Mouse (Mus musculus): ENCODE results near the gene Zc3h8. TPM values are rescaled to one million over a fixed set of nuclear protein-coding genes. Genes with fewer than 3 reads are reported as not detected.

The Zc3h8 gene
- polyA plus RNA-seq (2015; fragmentation: Nextera tagmentation; extraction: Ambion mirVana): 7.2 and 8.3 TPM in 2 replicates

DNA sequence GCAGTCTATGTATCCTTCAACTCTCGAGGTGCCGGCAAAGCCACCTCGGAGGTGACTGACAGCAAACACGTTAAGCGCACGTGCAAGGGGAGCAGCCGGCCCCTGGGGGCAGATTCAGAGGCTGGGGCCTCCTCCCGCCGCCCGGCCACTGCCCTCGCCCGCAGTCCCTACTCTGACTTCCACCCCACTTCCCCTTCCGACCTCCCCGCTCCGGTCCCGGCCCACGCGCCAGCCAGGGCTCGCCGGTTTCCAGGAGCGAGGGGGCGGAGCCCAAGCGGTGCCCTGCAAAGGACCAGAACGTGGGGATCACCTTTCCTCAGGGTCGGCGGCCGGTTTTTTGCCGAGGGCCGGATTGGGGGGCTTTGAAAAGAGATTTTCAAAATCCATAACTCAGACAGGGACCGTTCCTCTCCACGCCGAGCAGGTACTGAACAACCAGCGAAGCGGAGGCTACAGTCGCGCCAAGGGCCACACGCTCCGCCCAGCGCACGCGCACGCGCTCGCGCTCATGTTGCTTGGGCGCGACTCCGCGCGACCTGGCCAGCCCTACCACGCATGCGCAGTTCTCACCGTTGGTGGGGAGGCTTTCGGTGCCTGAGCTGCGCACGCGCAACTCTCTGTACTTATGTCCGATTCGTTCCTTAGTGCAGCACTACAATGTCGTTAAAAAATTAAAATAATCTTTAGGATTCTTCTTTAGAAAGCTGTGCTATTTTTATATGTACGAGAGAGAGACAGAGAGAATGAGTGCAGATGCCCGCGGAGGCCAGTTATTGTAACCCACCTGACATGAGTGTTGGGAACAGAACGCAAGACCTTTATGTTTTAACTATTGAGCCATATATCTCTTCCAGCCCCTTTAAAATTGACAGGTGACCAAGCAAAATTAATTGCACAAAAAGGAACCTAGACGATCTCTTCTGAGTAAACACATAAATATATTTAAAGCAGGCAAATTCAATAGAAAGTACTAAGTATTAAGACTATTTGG lies at the start of gene Zc3h8:
Gene Zc3h8, minus strand, starts transcription at position 540 of the 991 bp plus-strand sequence.
- peak within 1 kb of the TSS; percentile 95 for H3K27ac ChIP-seq
- WGBS: 1% methylated on average over 65 of the region's 65 CpGs
- H3K9me3 ChIP-seq (replicated peaks): no peaks in the 10 kb centered on the region
- H3K4me2 ChIP-seq: peak within 1 kb of the TSS; percentile 87
- peaks cover 7% of the 10 kb centered on the region for H3K4me1 ChIP-seq
- H3K36me3 ChIP-seq: peaks cover 7% of the 10 kb centered on the region; the same call in 1 of the 2 replicates
- ATAC-seq (replicated peaks; ENCODE audit: low FRiP score): peak; percentile 95
- peak within 1 kb of the TSS; percentile 78 for H3K9ac ChIP-seq
- no peaks in the 10 kb centered on the region for H3K27me3 ChIP-seq
- H3K4me3 ChIP-seq (replicated peaks): peak within 1 kb of the TSS; percentile 82

DNA sequence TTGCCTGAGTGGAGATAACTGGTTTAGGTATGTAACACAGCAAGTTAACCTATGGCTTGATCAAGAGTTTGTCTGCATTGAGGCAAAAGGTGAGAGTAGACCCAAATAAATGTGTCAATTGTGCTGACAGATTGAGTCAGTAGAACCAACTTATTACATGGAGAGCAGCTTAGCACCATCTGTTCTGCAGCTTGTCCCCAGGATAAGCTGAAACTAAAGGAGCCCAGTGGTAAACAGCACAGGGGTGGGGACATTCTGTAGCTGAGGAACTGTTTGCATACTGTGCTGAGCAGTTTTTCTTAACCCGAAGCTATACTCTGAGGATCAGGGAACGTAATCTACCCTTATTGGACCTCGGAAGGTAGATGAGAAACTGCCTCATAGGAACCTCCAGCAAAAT lies 40.9 kb upstream of the Zc3h8 start:
- no peak for ATAC-seq (replicated peaks; ENCODE audit: low FRiP score)
- H3K4me2 ChIP-seq: no peak overlapping the region
- 86% methylated on average over 3 of the region's 3 CpGs for WGBS
- H3K4me1 ChIP-seq: no peaks in the 10 kb centered on the region
- no peak overlapping the region for H3K27ac ChIP-seq
- no peaks in the 10 kb centered on the region for H3K9me3 ChIP-seq (replicated peaks)
- no peaks in the 10 kb centered on the region for H3K36me3 ChIP-seq
- no peaks in the 10 kb centered on the region for H3K27me3 ChIP-seq
- H3K4me3 ChIP-seq (replicated peaks): no peak overlapping the region
- H3K9ac ChIP-seq: no peak overlapping the region

DNA sequence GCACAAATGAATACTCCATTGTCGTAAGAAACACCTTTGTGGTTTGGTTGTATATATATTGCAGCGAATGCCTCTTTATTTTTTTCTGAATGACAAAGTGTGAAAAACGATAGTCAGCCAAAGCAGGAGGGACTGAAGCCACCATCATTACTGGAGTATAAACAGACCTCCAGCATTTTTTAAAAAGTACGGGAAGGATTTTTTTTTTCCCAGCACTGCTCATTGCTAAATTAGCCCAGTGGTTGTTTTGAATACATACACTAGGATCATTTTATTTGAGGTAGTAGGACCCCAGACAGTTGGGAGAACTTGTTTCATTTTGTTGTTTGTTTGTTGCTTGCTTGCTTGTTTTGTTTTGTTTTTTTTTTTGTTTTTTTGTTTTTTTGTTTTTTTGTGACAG lies 31.7 kb upstream of the Zc3h8 start:
- H3K4me2 ChIP-seq: no peak overlapping the region
- H3K9ac ChIP-seq: no peak overlapping the region
- no peak for ATAC-seq (replicated peaks; ENCODE audit: low FRiP score)
- no peak overlapping the region for H3K27ac ChIP-seq
- H3K4me3 ChIP-seq (replicated peaks): no peak overlapping the region
- H3K27me3 ChIP-seq: no peaks in the 10 kb centered on the region
- H3K36me3 ChIP-seq: no peaks in the 10 kb centered on the region
- no peaks in the 10 kb centered on the region for H3K9me3 ChIP-seq (replicated peaks)
- no peaks in the 10 kb centered on the region for H3K4me1 ChIP-seq
- 77% methylated on average over 4 of the region's 4 CpGs for WGBS

DNA sequence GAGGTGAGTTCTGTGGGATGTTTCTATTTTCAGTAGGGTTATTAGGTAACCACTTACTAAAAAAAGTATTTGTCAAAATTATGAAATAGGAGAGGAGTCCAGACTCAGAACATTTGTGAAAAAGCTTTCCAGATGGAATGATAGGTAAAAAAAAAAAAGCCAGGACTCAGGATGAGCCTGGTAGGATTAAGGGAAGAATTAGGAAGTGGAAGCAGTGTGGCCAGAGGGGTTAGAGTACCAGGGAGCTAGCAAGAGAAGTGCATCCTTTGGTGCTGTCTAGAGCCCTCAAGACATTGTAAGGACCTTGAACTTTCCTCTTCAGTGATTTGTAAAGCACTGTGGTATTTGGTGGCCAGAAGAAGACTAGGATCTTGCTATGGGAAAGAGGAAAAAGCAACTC lies 28.4 kb upstream of the Zc3h8 start:
- Histone ChIP-seq H3K4me3 (replicated peaks) (no peak overlapping the region), H3K36me3 (no peaks in the 10 kb centered on the region), H3K4me2 (no peak overlapping the region), H3K27me3 (no peaks in the 10 kb centered on the region), H3K9me3 (replicated peaks) (no peaks in the 10 kb centered on the region), H3K27ac (no peak overlapping the region), H3K4me1 (no peaks in the 10 kb centered on the region), H3K9ac (no peak overlapping the region)
- no peak for ATAC-seq (replicated peaks; ENCODE audit: low FRiP score)

DNA sequence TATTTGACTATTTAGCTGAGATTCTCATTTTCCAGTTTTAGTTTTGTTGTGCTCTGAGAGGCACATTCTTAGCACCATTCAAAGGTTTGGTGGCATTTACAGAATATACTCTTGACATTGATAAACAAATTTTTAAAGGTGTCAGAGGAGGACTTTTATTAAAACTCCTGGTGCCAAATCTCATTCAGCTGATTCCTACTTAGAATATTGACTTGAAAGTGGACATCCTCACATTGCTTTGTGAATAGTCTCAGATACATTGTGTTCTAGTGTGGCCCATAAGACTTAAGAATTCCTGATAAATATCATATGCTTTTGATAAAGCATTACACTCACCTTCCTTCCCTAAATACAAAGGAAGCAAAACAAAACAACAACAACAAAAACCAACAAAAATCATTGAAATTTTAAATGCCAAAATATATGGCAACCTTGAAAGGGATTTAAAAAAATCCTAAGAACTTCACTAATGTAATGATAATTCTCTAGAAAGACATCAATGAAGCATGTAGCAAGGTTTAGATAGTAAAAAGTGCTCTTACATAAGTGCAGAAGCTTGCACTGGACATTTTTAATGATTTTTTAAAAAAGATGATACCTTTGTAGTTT lies 24.7 kb upstream of the Zc3h8 start:
- Histone ChIP-seq H3K36me3 (no peaks in the 10 kb centered on the region), H3K4me1 (peaks cover 8% of the 10 kb centered on the region), H3K27me3 (no peaks in the 10 kb centered on the region), H3K4me2 (peak overlapping the region; percentile 64), H3K4me3 (replicated peaks) (peak overlapping the region; percentile 92), H3K9me3 (replicated peaks) (no peaks in the 10 kb centered on the region), H3K27ac (peak overlapping the region; percentile 100), H3K9ac (peak overlapping the region; percentile 98)
- ATAC-seq (replicated peaks; ENCODE audit: low FRiP score): no peak

DNA sequence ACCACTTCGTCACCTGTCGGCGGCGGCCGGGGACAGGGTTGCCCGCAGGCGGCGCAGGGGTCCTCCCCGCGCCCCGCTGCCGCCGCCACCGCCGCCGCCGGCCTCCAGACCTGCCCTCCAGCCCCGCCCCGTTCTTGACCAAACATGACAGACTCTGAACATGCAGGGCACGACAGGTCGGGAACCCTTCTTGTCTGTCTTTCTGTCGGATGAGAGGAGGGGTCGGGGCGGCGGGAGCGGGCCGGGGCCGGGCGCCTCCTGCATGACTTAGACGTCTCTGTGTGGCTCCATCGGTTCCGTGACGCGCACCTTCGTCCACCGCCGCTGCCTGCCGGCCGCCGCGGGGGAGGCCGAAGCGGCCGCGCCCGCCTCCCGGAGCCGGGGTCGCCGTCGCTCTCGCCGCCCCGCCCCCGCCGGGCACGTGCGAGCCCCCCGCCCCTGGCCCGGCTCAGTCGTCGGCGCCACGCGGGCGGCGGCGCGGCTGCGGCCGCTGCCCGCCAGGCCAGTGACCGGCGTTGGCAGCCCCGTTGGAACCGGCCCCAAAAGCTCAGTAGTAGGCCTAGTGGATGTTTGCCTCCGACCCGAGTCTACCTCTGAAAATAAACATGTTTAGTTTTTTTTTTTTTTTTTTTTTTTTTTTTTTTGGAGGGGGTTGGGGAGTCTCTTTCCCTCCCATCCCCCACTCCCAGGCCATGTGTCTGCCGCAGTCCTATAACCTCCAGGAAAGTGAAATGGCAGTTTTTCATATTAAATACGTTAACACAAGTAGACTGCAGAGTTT lies 24.0 kb upstream of the Zc3h8 start, which contains the start of gene Gm10762:
Gene Gm10762, minus strand, starts transcription at position 65 of the 781 bp plus-strand sequence.
- H3K9me3 ChIP-seq (replicated peaks): no peaks in the 10 kb centered on the region
- peak within 1 kb of the TSS; percentile 98 for H3K9ac ChIP-seq
- H3K4me3 ChIP-seq (replicated peaks): peak within 1 kb of the TSS; percentile 92
- under 1% methylated on average over 80 of the region's 80 CpGs for WGBS
- peaks cover 8% of the 10 kb centered on the region for H3K4me1 ChIP-seq
- no peaks in the 10 kb centered on the region for H3K36me3 ChIP-seq
- no peaks in the 10 kb centered on the region for H3K27me3 ChIP-seq
- peak within 1 kb of the TSS; percentile 100 for H3K27ac ChIP-seq
- H3K4me2 ChIP-seq: peak within 1 kb of the TSS; percentile 64
- peak; percentile 90 for ATAC-seq (replicated peaks; ENCODE audit: low FRiP score)

DNA sequence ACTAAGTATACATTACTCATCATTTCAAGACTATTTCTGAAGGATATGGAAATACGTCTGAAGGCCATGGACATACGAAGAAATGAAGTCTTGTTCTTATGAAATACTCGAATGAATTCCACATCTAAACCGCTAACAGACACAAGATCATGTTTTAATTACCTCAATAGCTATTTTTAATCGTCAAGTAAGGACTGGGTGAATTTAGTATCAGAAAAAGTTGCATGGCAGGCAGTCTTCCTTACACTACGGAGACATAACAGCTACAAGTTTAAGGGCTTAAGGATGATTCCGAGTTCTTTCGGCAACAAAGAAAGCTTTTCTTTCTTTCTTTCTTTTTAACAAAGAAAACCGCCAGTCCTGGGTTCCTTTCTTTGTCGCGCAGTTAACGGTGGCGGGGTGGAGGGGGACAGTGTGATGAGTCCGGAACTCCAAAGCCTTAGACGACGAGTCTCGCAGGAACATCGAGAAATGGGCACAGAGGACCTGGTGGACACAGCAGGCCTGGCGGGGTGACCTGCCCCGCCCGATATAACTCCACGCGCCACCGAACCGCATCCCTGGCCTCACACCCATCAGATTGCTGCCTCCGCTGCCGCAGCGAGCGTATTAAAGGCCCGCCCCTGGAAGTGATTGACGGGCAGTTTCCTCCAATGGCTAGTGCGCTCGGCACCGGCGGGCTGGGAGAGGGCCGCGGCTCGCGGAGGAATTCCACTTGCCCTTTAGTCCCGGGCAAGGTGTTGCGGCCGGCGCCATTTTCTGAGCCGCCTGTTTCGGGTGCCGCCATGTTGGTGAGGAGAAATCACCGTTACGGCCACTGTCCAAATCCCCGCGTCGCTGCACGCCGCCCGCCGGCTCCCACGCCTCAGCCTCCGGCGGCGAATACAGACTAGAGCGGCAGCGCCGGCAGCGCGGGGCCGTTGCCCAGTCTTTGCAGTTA lies 23.0 kb upstream of the Zc3h8 start, which contains the start of gene Zc3h6:
Gene Zc3h6, plus strand, starts transcription at position 762 of the 940 bp plus-strand sequence.
- Histone ChIP-seq H3K27ac (peak within 1 kb of the TSS; percentile 100), H3K27me3 (no peaks in the 10 kb centered on the region), H3K36me3 (no peaks in the 10 kb centered on the region), H3K9ac (peak within 1 kb of the TSS; percentile 98), H3K9me3 (replicated peaks) (no peaks in the 10 kb centered on the region), H3K4me1 (peaks cover 8% of the 10 kb centered on the region), H3K4me2 (peak within 1 kb of the TSS; percentile 64), H3K4me3 (replicated peaks) (peak within 1 kb of the TSS; percentile 92)
- ATAC-seq (replicated peaks; ENCODE audit: low FRiP score): peak; percentile 98
- WGBS: 1% methylated on average over 65 of the region's 65 CpGs

DNA sequence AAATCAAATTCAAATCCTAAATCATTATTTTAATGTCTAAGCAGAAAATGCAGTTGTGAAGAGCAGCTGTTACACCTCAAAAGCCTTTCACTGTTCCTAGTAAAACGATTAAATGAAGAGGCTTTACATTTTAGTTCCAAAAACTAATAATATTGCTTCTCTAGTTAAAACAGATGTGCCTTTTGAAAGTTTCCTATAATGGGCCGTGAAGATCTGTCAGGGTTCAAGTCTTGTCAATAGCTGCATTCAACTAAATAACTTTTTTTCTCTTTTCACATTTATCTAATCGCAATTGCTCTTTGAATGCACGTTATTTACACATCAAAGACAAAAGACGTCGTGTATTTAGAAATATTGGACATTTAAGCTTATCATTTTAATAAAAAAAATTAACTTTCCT lies 22.4 kb upstream of the Zc3h8 start:
- H3K4me2 ChIP-seq: peak overlapping the region; percentile 64
- ATAC-seq (replicated peaks; ENCODE audit: low FRiP score): no peak
- H3K4me1 ChIP-seq: peaks cover 8% of the 10 kb centered on the region
- 0 out of 2 replicates have a peak overlapping the region, but pooled peaks have one; percentile 67 for H3K27ac ChIP-seq
- H3K9me3 ChIP-seq (replicated peaks): no peaks in the 10 kb centered on the region
- no peak overlapping the region for H3K9ac ChIP-seq
- H3K4me3 ChIP-seq (replicated peaks): peak overlapping the region; percentile 92; the same call in 1 of the 2 replicates
- H3K36me3 ChIP-seq: no peaks in the 10 kb centered on the region
- 21% methylated on average over 6 of the region's 6 CpGs for WGBS
- H3K27me3 ChIP-seq: no peaks in the 10 kb centered on the region

DNA sequence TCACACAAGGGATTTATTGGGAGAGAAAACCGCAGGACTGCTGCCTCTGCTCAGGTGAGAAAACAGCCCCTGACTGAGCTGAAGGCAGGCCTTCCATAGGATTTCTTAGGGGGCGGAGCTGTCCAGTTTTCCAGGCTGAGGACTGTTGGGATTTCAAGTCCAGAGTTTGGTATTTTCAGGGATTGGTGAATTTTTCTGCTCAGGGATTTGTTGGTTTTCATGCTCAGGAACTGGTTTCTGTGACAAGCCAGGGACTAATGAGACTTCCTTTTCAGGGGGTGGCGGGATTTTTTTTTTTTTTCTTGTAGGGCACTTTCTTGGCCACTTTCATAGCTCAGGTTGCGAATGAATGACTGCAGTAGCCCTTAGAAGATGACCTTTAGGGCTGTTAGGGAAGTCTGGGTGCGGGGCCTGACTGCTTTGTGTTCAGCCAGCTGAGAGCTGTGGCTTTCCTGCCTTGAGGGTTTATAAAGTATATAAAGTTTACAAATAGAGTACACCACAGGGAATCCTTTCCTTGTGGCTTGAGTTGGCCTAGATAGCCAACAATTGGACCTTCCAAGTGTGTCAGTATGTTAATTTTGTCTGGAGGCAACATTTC lies 21.7 kb upstream of the Zc3h8 start:
- ATAC-seq (replicated peaks; ENCODE audit: low FRiP score): no peak
- Histone ChIP-seq H3K4me3 (replicated peaks) (no peak overlapping the region), H3K4me2 (peak overlapping the region; percentile 37), H3K27ac (peak overlapping the region; percentile 76), H3K9me3 (replicated peaks) (no peaks in the 10 kb centered on the region), H3K36me3 (no peaks in the 10 kb centered on the region), H3K27me3 (no peaks in the 10 kb centered on the region), H3K4me1 (peaks cover 8% of the 10 kb centered on the region), H3K9ac (no peak overlapping the region)
- WGBS: 20% methylated on average over 5 of the region's 5 CpGs

DNA sequence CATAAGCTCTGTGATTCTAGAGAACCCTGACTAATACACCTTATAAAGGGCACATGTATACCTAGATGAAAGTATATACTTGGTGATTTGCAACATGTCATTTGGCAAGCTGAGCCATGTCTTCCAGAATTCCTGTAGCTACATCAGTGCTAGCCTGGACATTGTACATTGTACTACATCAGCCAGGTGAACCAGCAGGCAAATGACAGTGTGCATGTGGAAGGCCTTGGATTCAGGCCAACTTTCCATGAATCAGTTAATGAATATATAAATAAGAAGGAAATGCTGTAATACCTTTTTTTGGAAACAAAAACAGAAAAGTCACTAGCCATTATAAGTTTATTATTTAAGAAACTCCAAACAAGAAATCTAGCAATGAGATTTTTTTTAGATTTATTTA lies 10.3 kb upstream of the Zc3h8 start:
- Histone ChIP-seq H3K4me2 (no peak overlapping the region), H3K27me3 (no peaks in the 10 kb centered on the region), H3K4me1 (no peaks in the 10 kb centered on the region), H3K9ac (no peak overlapping the region), H3K27ac (no peak overlapping the region), H3K36me3 (no peaks in the 10 kb centered on the region), H3K4me3 (replicated peaks) (no peak overlapping the region), H3K9me3 (replicated peaks) (no peaks in the 10 kb centered on the region)
- ATAC-seq (replicated peaks; ENCODE audit: low FRiP score): no peak

Data from kidney, embryonic 15.5 days (tissue).